Mouse (Mus musculus) intestine, embryonic 15.5 days (tissue): ENCODE results near the gene Spata16. TPM values are rescaled to one million over a fixed set of nuclear protein-coding genes. Genes with fewer than 3 reads are reported as not detected.

ENCODE experiments used
- ATAC-seq: fragments of 200-750 bp; cut with Nextera tagmentation; 2 replicates; pipeline ENCODE4 v1.8.0; 2017; ENCODE audit warnings: moderate TSS enrichment, moderate library complexity
- H3K27ac ChIP-seq: fragments of 300-500 bp; sonication (generic); 2 replicates; pipeline ENCODE4 v1.5.1; 2015; ENCODE audit warnings: mild to moderate bottlenecking, inconsistent platforms
- H3K27me3 ChIP-seq: fragments of 300-500 bp; sonication (generic); replicated peaks from 2 replicates; pipeline ENCODE4 v1.6.1; 2015; ENCODE audit warnings: inconsistent platforms
- H3K36me3 ChIP-seq: fragments of 300-500 bp; sonication (generic); 2 replicates; pipeline ENCODE4 v1.6.1; 2015; ENCODE audit warnings: inconsistent platforms
- H3K4me1 ChIP-seq: fragments of 300-500 bp; sonication (generic); replicated peaks from 2 replicates; pipeline ENCODE4 v1.6.1; 2015; ENCODE audit warnings: inconsistent platforms
- H3K4me2 ChIP-seq: fragments of 300-500 bp; sonication (generic); replicated peaks from 2 replicates; pipeline ENCODE4 v1.6.1; 2015; ENCODE audit warnings: mild to moderate bottlenecking, inconsistent platforms
- H3K4me3 ChIP-seq: fragments of 300-500 bp; sonication (generic); replicated peaks from 2 replicates; pipeline ENCODE4 v1.5.1; 2015; ENCODE audit warnings: inconsistent platforms
- H3K9ac ChIP-seq: fragments of 300-500 bp; sonication (generic); 2 replicates; pipeline ENCODE4 v1.6.1; 2015; ENCODE audit warnings: inconsistent platforms
- H3K9me3 ChIP-seq: fragments of 300-500 bp; sonication (generic); 2 replicates; pipeline ENCODE4 v1.6.1; 2016; ENCODE audit warnings: inconsistent platforms
- WGBS: fragments of 180-500 bp; shearing (Covaris S2); methylation state at CpG from one replicate; pipeline ENCODE4 v1.1.7; 2015; 5-methylcytosine and 5-hydroxymethylcytosine counted together
- polyA plus RNA-seq: library from polyadenylated mRNA; unstranded; fragments of >200 nt; fragmentation: Nextera tagmentation; extraction: Ambion mirVana; gene quantifications from 2 replicates; pipeline ENCODE4 v1.2.1, GENCODE M21; 2015

Gene Spata16
- polyA plus RNA-seq, 1 experiment from 2014 or later: not detected

DNA sequence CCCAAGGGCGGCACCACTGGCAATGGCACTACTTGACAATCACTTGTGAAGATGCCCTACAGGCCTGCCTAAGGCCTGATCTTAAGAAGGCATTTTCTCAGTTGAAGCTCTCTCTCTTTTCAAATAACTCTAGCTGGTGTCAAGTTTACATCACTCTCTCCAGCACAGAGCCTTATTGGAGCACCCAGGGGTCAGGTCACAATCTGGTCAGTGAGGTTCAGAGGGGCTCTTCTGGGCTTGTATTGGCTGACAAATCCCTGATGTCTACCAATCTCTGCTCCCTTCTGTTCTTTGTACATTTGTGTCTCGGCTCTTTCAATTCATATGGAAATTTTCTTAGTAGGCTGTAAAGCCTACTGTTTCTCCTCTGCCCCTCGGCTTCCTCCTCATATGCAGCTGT, 390.5 kb downstream of the Spata16 start:
- ATAC-seq: no peak
- no peaks in the 10 kb centered on the region for H3K9me3 ChIP-seq
- no peaks in the 10 kb centered on the region for H3K27me3 ChIP-seq
- H3K4me3 ChIP-seq: no peak overlapping the region
- H3K4me1 ChIP-seq: no peaks in the 10 kb centered on the region
- H3K36me3 ChIP-seq: no peaks in the 10 kb centered on the region
- H3K9ac ChIP-seq: no peak overlapping the region
- H3K4me2 ChIP-seq: no peak overlapping the region
- no peak overlapping the region for H3K27ac ChIP-seq
- WGBS: 82% methylated on average over 3 of the region's 3 CpGs

DNA sequence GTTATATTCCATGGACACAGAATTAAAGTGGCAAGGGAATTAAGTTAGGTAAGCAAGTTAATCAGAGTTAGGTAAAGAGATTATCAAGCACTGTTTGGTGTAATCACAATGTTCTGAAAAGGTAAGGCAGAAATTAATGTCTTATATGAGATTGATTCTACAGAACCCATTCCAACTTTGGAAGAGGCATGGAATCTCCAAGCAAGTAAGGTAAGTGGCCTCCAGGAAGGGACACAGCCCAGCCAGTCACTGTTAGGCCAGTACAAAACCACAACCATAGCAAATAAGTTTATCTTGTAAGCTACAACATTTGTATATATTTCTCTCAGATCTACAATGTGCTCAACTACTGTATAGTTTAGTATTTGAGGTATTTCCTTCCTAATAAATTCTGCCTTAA, 391.1 kb downstream of the Spata16 start:
- no peak overlapping the region for H3K9ac ChIP-seq
- H3K4me2 ChIP-seq: no peak overlapping the region
- ATAC-seq: no peak

DNA sequence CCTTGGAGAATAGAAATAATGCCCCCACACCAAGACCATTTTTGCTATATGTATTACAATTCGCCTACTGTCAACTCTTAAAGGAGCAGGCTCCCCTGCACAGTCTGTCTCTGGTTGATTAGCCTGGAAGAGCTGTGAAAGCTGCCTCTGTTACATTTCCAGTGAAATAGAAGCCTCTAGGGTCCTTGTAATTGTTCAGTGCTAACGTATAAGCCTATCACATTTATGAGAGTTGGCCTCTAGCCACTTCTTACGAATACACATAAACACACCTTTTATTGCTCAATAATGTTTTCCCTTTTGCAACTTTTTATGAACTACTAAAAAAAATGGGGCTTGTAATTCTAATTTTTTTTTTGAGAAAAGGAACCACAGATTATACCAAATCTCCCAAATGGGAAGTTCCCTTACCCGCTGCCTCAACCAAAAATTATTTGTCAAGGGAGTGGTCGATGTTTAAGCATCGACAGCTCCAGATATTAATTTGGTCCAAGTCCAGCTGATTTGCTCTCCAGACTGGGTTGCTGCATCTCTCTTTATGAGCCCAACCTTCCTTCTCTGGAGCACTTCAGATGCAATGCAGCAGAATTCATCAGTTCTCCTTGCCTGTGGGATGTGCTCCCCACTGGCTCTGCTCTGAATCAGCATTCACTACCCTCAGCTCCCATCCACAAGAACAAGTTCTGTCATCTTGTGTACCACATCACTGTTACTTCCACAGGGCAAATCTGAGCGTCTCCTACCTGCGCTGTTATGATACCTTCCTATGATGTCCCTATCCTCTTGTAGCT, 392.8 kb downstream of the Spata16 start:
- H3K4me1 ChIP-seq: no peaks in the 10 kb centered on the region
- WGBS: 87% methylated on average over 8 of the region's 8 CpGs
- no peak overlapping the region for H3K4me2 ChIP-seq
- H3K4me3 ChIP-seq: no peak overlapping the region
- no peak for ATAC-seq
- H3K9me3 ChIP-seq: no peaks in the 10 kb centered on the region
- H3K9ac ChIP-seq: no peak overlapping the region
- no peaks in the 10 kb centered on the region for H3K36me3 ChIP-seq
- H3K27ac ChIP-seq: no peak overlapping the region
- no peaks in the 10 kb centered on the region for H3K27me3 ChIP-seq

More for the DNA sequence above, 391.1 kb downstream of the Spata16 start:
- Histone ChIP-seq H3K9me3 (no peaks in the 10 kb centered on the region), H3K36me3 (no peaks in the 10 kb centered on the region), H3K27me3 (no peaks in the 10 kb centered on the region), H3K27ac (no peak overlapping the region), H3K4me3 (no peak overlapping the region), H3K4me1 (no peaks in the 10 kb centered on the region)
